Comparison of ENCODE assay signal across 10 mouse cellular contexts in the genomic region with DNA sequence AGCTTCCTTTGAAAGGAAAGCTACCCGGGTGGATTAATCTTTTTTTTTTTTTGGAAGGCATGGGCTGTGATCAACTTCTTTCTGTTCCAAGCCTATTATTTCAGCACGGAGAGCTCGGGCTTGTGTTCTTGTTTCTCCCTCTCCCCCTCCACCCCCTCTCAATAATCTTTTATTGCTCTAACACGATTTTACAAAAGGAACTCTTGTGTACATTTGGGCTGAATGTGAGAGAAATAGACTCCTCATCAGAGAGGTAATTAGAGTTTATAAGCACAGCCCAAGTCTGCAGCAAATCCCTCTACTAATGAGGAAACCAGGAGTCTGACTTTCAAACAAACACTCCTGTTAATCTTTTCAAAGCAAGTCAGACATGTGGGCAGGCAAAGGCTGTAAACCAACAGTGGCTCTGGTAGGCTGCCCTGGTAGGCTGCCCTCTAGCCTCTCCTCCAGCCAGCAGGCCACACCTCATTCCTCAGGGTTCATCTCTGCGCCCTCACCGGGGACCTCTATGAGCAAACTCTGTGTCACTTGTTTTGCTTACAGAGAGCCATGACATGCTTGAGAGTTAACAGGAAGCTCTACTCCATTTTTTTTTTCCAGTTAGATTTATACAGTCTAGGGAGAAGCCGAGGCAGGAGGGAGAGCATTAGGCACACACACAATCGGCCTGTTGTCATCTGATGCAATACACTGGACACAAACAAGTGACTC.
DNase-seq lines count a peak whose midpoint lies in the region; ATAC-seq and TF ChIP-seq lines count a peak whose summit lies in the region.
"Had no signal": no experiment of that assay in that cellular context is flagged by ENCODE, and none has a peak within 500 bp of the region (broad histone marks: within the 10 kb centered on the region; RNA-seq: fewer than 3 reads in every experiment).

No protein-coding gene starts in this region.

- DNase-seq in liver, postnatal 0 days = peak; percentile 34
- no peak for DNase-seq in liver, embryonic 11.5 days (ENCODE audit: low spot score)
- peak; percentile 75 for DNase-seq in forebrain, embryonic 11.5 days (ENCODE audit: low spot score)
- DNase-seq in kidney, postnatal 14 days = peak; percentile 60
- DNase-seq in skeletal muscle tissue, adult 2 months (ENCODE audit: low read depth, low spot score) = peak; percentile 43
- DNase-seq in right cerebral cortex, adult 2 months (ENCODE audit: low spot score in 2 of 2) = no peak
- no peak for DNase-seq in spleen, adult 12 weeks (ENCODE audit: low spot score)
- DNase-seq in testis, postnatal 10 days (ENCODE audit: low spot score) = no peak
- DNase-seq: heart, adult 18-20 months had no signal

- TF ChIP-seq CTCF in liver, postnatal 0 days (IDR thresholded peaks at IDR 0.05; ENCODE audit: low read depth) = no peak

- H3K9me3 ChIP-seq in liver, postnatal 0 days (ENCODE audit: low read length) = no peaks in the 10 kb centered on the region
- H3K9me3 ChIP-seq in liver, embryonic 11.5 days (ENCODE audit: control insufficient read depth, low read length) = no peaks in the 10 kb centered on the region
- no peaks in the 10 kb centered on the region for H3K9me3 ChIP-seq in forebrain, embryonic 11.5 days (ENCODE audit: control insufficient read depth, low read length)

- 0 out of 2 replicates have a peak, but pooled peaks cover 4% of the 10 kb centered on the region for H3K27me3 ChIP-seq in liver, postnatal 0 days (ENCODE audit: insufficient read depth, low read length)
- peaks cover 2% of the 10 kb centered on the region; the same call in 1 of the 2 replicates for H3K27me3 ChIP-seq in liver, embryonic 11.5 days (replicated peaks; ENCODE audit: control insufficient read depth, insufficient read depth, low read length)
- H3K27me3 ChIP-seq in forebrain, embryonic 11.5 days (ENCODE audit: control insufficient read depth, insufficient read depth, low read length) = peaks cover 65% of the 10 kb centered on the region
- H3K27me3 ChIP-seq: CH12.LX had no signal

- peaks cover 10% of the 10 kb centered on the region; the same call in 1 of the 2 replicates for H3K36me3 ChIP-seq in liver, postnatal 0 days (replicated peaks; ENCODE audit: insufficient read depth, low read length)
- H3K36me3 ChIP-seq in liver, embryonic 11.5 days (ENCODE audit: control insufficient read depth, insufficient read depth, low read length) = peaks cover 11% of the 10 kb centered on the region; the same call in 1 of the 2 replicates
- H3K36me3 ChIP-seq in forebrain, embryonic 11.5 days (ENCODE audit: control insufficient read depth, insufficient read depth, low read length) = no peaks in the 10 kb centered on the region

- no peak overlapping the region for H3K27ac ChIP-seq in liver, postnatal 0 days (ENCODE audit: low read depth)
- no peak overlapping the region for H3K27ac ChIP-seq in liver, embryonic 11.5 days (ENCODE audit: low read depth, low read length)
- H3K27ac ChIP-seq in forebrain, embryonic 11.5 days (ENCODE audit: low read depth, low read length) = peak overlapping the region; percentile 41; the same call in 1 of the 2 replicates

- H3K4me1 ChIP-seq in liver, postnatal 0 days (ENCODE audit: insufficient read depth) = no peaks in the 10 kb centered on the region
- peaks cover 2% of the 10 kb centered on the region; the same call in 1 of the 2 replicates for H3K4me1 ChIP-seq in liver, embryonic 11.5 days (replicated peaks; ENCODE audit: control insufficient read depth, insufficient read depth, low read length)
- peaks cover 19% of the 10 kb centered on the region; the same call in 1 of the 2 replicates for H3K4me1 ChIP-seq in forebrain, embryonic 11.5 days (replicated peaks; ENCODE audit: control insufficient read depth, insufficient read depth, low read length)

- WGBS in liver, postnatal 0 days (ENCODE audit: insufficient replicate concordance) = 59% methylated on average over 8 of the region's 8 CpGs
- WGBS in liver, embryonic 11.5 days = 58% methylated on average over 8 of the region's 8 CpGs
- WGBS in forebrain, embryonic 11.5 days = 14% methylated on average over 8 of the region's 8 CpGs

- no peak overlapping the region for H3K4me2 ChIP-seq in liver, postnatal 0 days (ENCODE audit: low read depth, low read length)
- no peak overlapping the region for H3K4me2 ChIP-seq in liver, embryonic 11.5 days
- peak overlapping the region; percentile 36; the same call in 1 of the 2 replicates for H3K4me2 ChIP-seq in forebrain, embryonic 11.5 days (ENCODE audit: low read depth, low read length, severe bottlenecking)

- TF ChIP-seq EP300 in liver, postnatal 0 days (IDR thresholded peaks at IDR 0.05; ENCODE audit: low read depth) = no peak

- H3K4me3 ChIP-seq in liver, postnatal 0 days (ENCODE audit: low read depth, low read length) = no peak overlapping the region
- H3K4me3 ChIP-seq in liver, embryonic 11.5 days (ENCODE audit: low read depth, low read length) = no peak overlapping the region
- H3K4me3 ChIP-seq in forebrain, embryonic 11.5 days (ENCODE audit: low read depth, low read length) = no peak overlapping the region

- H3K9ac ChIP-seq in liver, postnatal 0 days (replicated peaks) = no peak overlapping the region
- H3K9ac ChIP-seq in liver, embryonic 11.5 days (ENCODE audit: low read depth, low read length) = no peak overlapping the region
- no peak overlapping the region for H3K9ac ChIP-seq in forebrain, embryonic 11.5 days (ENCODE audit: low read length)

- peak; percentile 87 for ATAC-seq in liver, postnatal 0 days
- ATAC-seq in liver, embryonic 11.5 days (replicated peaks; ENCODE audit: low FRiP score) = no peak
- ATAC-seq in forebrain, embryonic 11.5 days (replicated peaks; ENCODE audit: low FRiP score) = peak; percentile 54

Comparison
In these comparisons a context has a peak if more than half of its experiments do, and no peak if none do; other contexts are left out.
1. DNase-seq: peak in liver, postnatal 0 days (single experiment), forebrain, embryonic 11.5 days (single experiment), kidney, postnatal 14 days (single experiment) and skeletal muscle tissue, adult 2 months (single experiment); none in liver, embryonic 11.5 days (single experiment), right cerebral cortex, adult 2 months (0 of 2), spleen, adult 12 weeks (single experiment) and testis, postnatal 10 days (single experiment).